16 mouse cellular contexts compared by ENCODE assay signal in genomic region chr2:120141671-120142070, GRCm38 (mm10).
"Had no signal": no experiment of that assay in that cellular context is flagged by ENCODE, and none has a peak within 500 bp of the region (broad histone marks: within the 10 kb centered on the region; RNA-seq: fewer than 3 reads in every experiment).

No protein-coding gene starts in this region.

- H3K4me2 ChIP-seq: neural tube, embryonic 13.5 days; neural tube, embryonic 15.5 days; stomach, embryonic 15.5 days had no signal

- H3K27me3 ChIP-seq: neural tube, embryonic 13.5 days; neural tube, embryonic 15.5 days; stomach, embryonic 15.5 days had no signal

- H3K9me3 ChIP-seq: neural tube, embryonic 13.5 days; neural tube, embryonic 15.5 days; stomach, embryonic 15.5 days had no signal

- DNase-seq: retina, postnatal 1 day; right cerebral cortex, adult 18-20 months; right cerebral cortex, postnatal 14 days; right cerebral cortex, postnatal 25 days; right cerebral cortex, postnatal 4 days; spleen, adult 18-20 months; thymus, adult 18-20 months; thymus, adult 2 months; thymus, postnatal 14 days; thymus, postnatal 25 days; thymus, postnatal 36 days; thymus, postnatal 4 days had no signal

- H3K9ac ChIP-seq: neural tube, embryonic 13.5 days; neural tube, embryonic 15.5 days; stomach, embryonic 15.5 days had no signal

- H3K4me3 ChIP-seq: neural tube, embryonic 13.5 days; neural tube, embryonic 15.5 days; stomach, embryonic 15.5 days had no signal

- H3K36me3 ChIP-seq: neural tube, embryonic 13.5 days; neural tube, embryonic 15.5 days; stomach, embryonic 15.5 days had no signal

- H3K27ac ChIP-seq: neural tube, embryonic 13.5 days; neural tube, embryonic 15.5 days; stomach, embryonic 15.5 days; stomach, postnatal 0 days had no signal
